Mouse (Mus musculus) CD8-positive naive resting alpha-beta T cell, adult 57 days (primary cell): Measurements from ENCODE around the gene Agr3. TPM values are rescaled to one million over a fixed set of nuclear protein-coding genes. Genes with fewer than 3 reads are reported as not detected.

Source experiments
- total RNA-seq: library from RNA; stranded (reverse); gene quantifications from one replicate; pipeline ENCODE4 v1.2.4, GENCODE M21; 2023

Agr3 gene
- not detected for total RNA-seq

DNA sequence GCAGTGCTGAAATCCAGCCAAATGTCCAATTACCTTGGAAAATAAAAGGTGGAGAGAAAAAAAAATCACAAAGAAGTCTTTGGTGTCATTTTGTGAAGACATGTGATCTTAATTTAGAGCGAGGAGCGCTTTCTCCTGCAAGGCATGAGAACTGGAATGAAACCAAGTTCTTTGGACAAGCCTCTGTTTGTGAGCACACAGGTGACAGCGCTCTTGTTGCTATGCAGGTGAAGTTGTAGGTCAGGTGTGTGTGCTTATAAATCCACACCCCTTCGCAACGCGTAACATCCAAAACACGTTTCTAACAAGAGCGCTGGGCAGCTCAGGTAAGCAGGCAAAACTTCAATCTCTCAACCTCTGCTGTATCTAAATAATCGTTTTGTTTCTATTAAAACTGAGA is at the start of gene Agr3:
Gene Agr3 (plus strand): TSS at position 219 of the 400 bp plus-strand sequence.

DNA sequence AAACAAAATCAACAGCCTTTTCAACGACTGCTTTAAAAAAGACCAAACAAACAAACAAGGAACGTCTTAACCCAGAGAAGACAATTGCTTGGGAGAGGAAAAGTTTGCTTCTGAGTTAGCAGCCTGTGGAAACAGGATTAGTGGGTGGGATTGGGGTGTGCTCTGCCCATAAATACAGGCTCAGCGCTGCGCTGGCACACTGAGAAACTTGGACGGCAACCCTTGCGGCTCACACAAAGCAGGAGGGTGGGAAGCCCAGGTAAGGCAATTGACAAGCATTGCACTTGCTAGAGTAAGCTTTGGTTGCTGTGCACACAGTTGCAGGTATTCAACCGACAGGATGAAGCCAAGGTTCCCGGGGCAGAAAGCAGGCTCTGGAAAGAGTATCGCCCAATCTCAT is 67.3 kb downstream of the Agr3 start, which contains the start of gene Agr2:
Gene Agr2 (plus strand): TSS at position 197 of the 400 bp plus-strand sequence.

Other genes with a start within 250 kb of the Agr3 start
- not detected for gene Agr2, start 67.3 kb downstream of the Agr3 start, total RNA-seq
- gene Tspan13, start 116.9 kb downstream of the Agr3 start, total RNA-seq = 102 TPM
- 28.4 TPM for gene Ankmy2, start 231.5 kb downstream of the Agr3 start, total RNA-seq
- gene Bzw2, start 232.5 kb downstream of the Agr3 start, total RNA-seq = 146 TPM